Mouse (Mus musculus) neural tube, embryonic 15.5 days (tissue): ENCODE results near the gene Slc25a33. TPM values are rescaled to one million over a fixed set of nuclear protein-coding genes. Genes with fewer than 3 reads are reported as not detected.
"Not testable (repeated sequence)": the region's sequence is repeated elsewhere in the genome, so short reads cannot be mapped to it uniquely, and the experiment has no call there.

ENCODE experiments used
- ATAC-seq: fragments of 200-750 bp; cut with Nextera tagmentation; 2 replicates; pipeline ENCODE4 v1.8.0; 2017; ENCODE audit warnings: mild to moderate bottlenecking, moderate TSS enrichment, moderate library complexity; ENCODE audit not compliant: low FRiP score
- H3K27ac ChIP-seq: fragments of 300-500 bp; sonication (generic); replicated peaks from 2 replicates; pipeline ENCODE4 v1.5.1; 2015; ENCODE audit warnings: mild to moderate bottlenecking, inconsistent platforms
- H3K27me3 ChIP-seq: fragments of 300-500 bp; sonication (generic); replicated peaks from 2 replicates; pipeline ENCODE4 v1.6.1; 2015; ENCODE audit warnings: inconsistent platforms
- H3K36me3 ChIP-seq: fragments of 300-500 bp; sonication (generic); 2 replicates; pipeline ENCODE4 v1.6.1; 2015; ENCODE audit warnings: inconsistent platforms
- H3K4me1 ChIP-seq: fragments of 300-500 bp; sonication (generic); 2 replicates; pipeline ENCODE4 v1.6.1; 2015; ENCODE audit warnings: inconsistent platforms
- H3K4me2 ChIP-seq: fragments of 300-500 bp; sonication (generic); 2 replicates; pipeline ENCODE4 v1.6.1; 2015; ENCODE audit warnings: inconsistent platforms, mild to moderate bottlenecking, moderate library complexity
- H3K4me3 ChIP-seq: fragments of 300-500 bp; sonication (generic); replicated peaks from 2 replicates; pipeline ENCODE4 v1.5.1; 2015; ENCODE audit warnings: mild to moderate bottlenecking, inconsistent platforms
- H3K9ac ChIP-seq: fragments of 300-500 bp; sonication (generic); replicated peaks from 2 replicates; pipeline ENCODE4 v1.6.1; 2015; ENCODE audit warnings: mild to moderate bottlenecking, inconsistent platforms
- H3K9me3 ChIP-seq: fragments of 300-500 bp; sonication (generic); replicated peaks from 2 replicates; pipeline ENCODE4 v1.6.1; 2016; ENCODE audit warnings: inconsistent platforms
- WGBS: fragments of 180-500 bp; shearing (Covaris S2); methylation state at CpG from one replicate; pipeline ENCODE4 v1.1.7; 2015; ENCODE audit warnings: mixed read lengths; 5-methylcytosine and 5-hydroxymethylcytosine counted together
- polyA plus RNA-seq: library from polyadenylated mRNA; unstranded; fragments of >200 nt; fragmentation: Nextera tagmentation; extraction: Ambion mirVana; gene quantifications from 2 replicates; pipeline ENCODE4 v1.2.1, GENCODE M21; 2015

Gene Slc25a33
- polyA plus RNA-seq, 1 experiment from 2014 or later = 46.3 TPM

DNA sequence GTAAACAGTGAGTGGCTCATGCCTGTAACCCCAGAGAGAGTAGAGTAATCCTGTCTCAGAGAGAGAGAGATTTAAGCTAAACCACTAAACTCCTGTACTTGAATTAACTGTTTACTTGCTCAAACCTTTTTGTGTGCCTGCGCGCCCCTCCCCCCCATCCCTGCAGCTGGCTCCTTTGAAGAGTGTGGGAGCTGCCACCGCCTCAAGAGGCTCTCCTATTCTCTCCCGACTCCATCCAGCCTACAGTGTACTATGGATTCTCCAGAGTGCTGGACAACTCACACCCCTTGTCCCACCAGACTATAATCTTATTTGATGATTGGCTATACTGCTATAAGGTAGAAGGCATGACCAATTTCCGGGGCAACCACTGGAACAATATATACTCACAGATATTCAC lies 23.4 kb downstream of the Slc25a33 start:
- Histone ChIP-seq H3K9me3 (no peaks in the 10 kb centered on the region), H3K36me3 (peaks cover 19% of the 10 kb centered on the region), H3K4me1 (peaks cover 7% of the 10 kb centered on the region; the same call in 1 of the 2 replicates), H3K27me3 (no peaks in the 10 kb centered on the region), H3K4me2 (no peak overlapping the region), H3K9ac (no peak overlapping the region), H3K4me3 (no peak overlapping the region), H3K27ac (no peak overlapping the region)
- WGBS = 43% methylated on average over 5 of the region's 5 CpGs
- no peak for ATAC-seq

DNA sequence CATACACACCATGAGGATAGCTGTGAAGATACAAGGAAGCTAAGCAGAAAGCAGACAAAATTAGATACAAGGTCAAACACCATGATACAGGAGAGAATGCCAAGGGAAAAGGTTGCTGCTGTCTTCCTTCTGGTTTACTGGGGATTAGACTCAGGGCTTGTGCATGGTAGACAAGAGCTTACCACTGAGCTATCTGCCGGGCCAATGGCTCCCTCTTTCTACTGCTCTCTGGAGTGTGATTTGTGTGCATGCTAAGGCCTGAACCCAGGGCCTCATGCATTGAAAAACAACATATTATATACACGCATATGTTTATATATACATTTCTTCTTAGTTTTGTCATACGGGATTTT lies 24.4 kb downstream of the Slc25a33 start:
- H3K4me1 ChIP-seq, ATAC-seq, H3K27me3 ChIP-seq, H3K4me3 ChIP-seq, H3K27ac ChIP-seq, H3K9me3 ChIP-seq, H3K9ac ChIP-seq, H3K4me2 ChIP-seq: not testable (repeated sequence)
- peaks cover 22% of the 10 kb centered on the region for H3K36me3 ChIP-seq
- WGBS = 92% methylated on average over 3 of the region's 3 CpGs

DNA sequence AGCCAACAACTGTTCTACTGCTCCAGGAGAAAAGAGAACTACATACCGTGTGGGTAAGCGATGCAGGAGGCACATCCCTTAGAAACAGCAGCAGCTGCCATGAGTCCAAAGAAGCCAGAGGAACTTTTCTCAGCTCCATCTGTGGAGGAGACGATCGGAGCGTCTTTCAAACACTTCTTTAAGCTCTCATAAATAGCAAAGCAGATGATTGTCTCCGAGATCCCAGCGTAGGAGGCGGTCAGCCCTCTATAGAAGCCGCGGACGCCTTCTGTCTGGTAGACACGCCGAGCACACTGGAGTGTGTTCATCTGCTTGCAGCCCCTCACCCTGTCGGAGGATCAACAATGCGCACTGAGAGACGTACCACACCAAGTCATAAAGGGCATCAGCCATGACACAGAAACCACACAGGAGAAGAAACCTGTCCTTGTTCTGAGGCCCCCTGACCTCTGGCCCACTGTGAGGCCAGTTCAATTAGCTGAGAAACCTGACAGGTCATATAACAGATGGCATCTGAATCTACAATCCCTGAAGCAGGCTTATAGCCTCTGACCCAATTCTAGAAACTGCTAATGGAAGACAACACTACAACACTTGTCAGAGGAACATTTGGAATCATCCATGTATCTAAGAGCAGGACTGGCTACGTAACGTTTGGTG lies 24.9 kb downstream of the Slc25a33 start:
- no peak overlapping the region for H3K4me2 ChIP-seq

DNA sequence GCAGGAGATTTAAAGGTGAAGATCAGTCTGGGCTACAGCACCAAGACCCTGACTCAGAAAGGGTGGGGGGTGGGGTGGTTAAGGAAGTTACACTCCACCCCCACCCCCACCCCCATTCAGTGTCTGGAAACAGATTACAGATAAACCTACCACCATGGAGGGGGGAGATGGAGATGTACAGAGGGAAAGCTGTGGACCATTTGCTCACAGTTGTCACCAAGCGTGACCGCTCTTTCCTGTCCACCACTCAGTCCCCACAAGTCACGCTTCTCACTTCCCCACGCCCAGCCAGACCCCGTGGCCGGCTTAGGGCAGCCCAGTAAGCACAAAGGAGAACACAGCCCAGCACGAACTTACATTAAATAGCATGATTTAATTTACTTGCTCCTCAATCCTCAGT lies 30.0 kb downstream of the Slc25a33 start:
- H3K36me3 ChIP-seq = peaks cover 40% of the 10 kb centered on the region
- H3K4me1 ChIP-seq = no peaks in the 10 kb centered on the region
- no peak overlapping the region for H3K4me3 ChIP-seq
- H3K27me3 ChIP-seq = no peaks in the 10 kb centered on the region
- whole genome bisulfite sequencing = 91% methylated on average over 7 of the region's 7 CpGs
- no peak for ATAC-seq
- no peaks in the 10 kb centered on the region for H3K9me3 ChIP-seq
- no peak overlapping the region for H3K27ac ChIP-seq
- H3K9ac ChIP-seq = no peak overlapping the region
- no peak overlapping the region for H3K4me2 ChIP-seq

More for the DNA sequence above, 24.9 kb downstream of the Slc25a33 start:
- H3K4me3 ChIP-seq = no peak overlapping the region
- H3K27ac ChIP-seq = no peak overlapping the region
- H3K9ac ChIP-seq = no peak overlapping the region
- no peaks in the 10 kb centered on the region for H3K27me3 ChIP-seq
- H3K4me1 ChIP-seq = peaks cover 7% of the 10 kb centered on the region; the same call in 1 of the 2 replicates
- 84% methylated on average over 18 of the region's 18 CpGs for WGBS
- H3K36me3 ChIP-seq = peaks cover 27% of the 10 kb centered on the region
- H3K9me3 ChIP-seq = no peaks in the 10 kb centered on the region
- ATAC-seq = no peak

DNA sequence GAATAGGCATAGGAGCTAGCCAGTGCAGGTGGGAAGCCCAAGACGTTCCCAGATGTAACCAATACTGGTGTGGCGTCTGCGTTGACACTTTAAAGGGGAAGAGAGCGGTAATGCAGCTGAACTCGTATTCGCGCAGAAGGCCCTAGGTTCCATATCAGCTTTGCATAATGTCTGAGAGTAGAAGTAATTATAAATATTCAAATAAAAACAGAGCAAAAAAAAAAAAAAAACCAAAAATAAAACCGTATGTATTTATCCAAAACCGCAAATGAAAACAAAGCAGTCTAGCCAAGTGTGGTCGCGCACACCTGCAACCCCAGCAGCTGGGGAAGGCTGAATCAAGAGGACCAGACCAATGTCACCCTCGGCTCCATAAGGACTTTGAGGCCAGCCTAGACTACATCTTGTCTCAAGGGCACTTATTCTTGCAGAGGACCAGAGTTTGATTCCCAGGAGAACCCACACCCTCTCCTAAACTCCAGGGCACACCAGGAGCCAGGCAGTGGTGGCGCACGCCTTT lies 32.0 kb downstream of the Slc25a33 start:
- Histone ChIP-seq H3K4me2 (no peak overlapping the region), H3K4me1 (peaks cover 7% of the 10 kb centered on the region), H3K9ac (no peak overlapping the region), H3K36me3 (peaks cover 33% of the 10 kb centered on the region), H3K27me3 (no peaks in the 10 kb centered on the region), H3K9me3 (no peaks in the 10 kb centered on the region), H3K4me3 (no peak overlapping the region), H3K27ac (no peak overlapping the region)
- no peak for ATAC-seq
- 95% methylated on average over 14 of the region's 14 CpGs for WGBS

DNA sequence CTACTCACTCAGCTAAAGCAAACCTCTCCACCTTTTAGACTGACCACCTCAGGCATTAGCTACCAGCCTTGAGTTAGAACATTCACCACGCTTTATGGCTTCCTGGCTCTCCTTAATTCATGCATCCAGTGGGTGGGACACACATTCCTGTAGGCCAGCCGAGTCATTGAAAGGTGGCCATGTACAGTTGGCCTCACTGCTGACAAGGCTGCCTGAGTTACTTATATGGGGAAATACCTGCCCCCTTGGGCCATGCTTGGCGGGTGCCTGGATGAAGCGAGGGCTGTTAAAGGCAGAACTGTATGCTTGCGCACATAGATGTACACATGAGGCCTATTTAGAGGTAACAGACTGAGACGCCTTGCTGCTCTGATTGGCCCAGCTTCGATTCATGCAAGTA lies 33.8 kb downstream of the Slc25a33 start:
- H3K4me3 ChIP-seq = no peak overlapping the region
- H3K9me3 ChIP-seq = no peaks in the 10 kb centered on the region
- no peak for ATAC-seq
- peaks cover 27% of the 10 kb centered on the region for H3K36me3 ChIP-seq
- H3K4me2 ChIP-seq = no peak overlapping the region
- 75% methylated on average over 7 of the region's 7 CpGs for WGBS
- peaks cover 25% of the 10 kb centered on the region for H3K4me1 ChIP-seq
- H3K27ac ChIP-seq = no peak overlapping the region
- H3K27me3 ChIP-seq = no peaks in the 10 kb centered on the region
- H3K9ac ChIP-seq = no peak overlapping the region

DNA sequence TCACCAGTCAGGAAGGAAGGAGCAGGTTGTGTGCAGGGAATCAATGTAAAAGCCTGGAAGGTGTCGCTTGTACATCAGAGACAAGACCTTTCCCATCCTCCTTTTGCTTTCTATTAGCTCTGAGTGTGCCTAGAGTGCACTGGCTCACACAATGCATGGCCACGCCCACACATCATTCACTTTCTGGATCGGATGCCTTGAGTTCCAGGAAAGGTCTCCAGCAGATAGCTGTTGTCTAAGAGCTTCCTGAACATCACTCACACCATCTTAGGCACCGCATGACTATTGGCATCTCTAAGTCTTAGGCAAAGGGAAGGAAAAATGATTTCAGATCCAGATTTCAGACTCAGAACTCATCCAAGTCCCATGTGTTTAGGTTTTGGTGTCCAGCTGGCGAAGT lies 34.6 kb downstream of the Slc25a33 start:
- no peak for ATAC-seq
- Histone ChIP-seq H3K4me3 (no peak overlapping the region), H3K27ac (no peak overlapping the region), H3K4me2 (no peak overlapping the region), H3K4me1 (peaks cover 33% of the 10 kb centered on the region), H3K36me3 (peaks cover 22% of the 10 kb centered on the region), H3K9ac (no peak overlapping the region), H3K9me3 (no peaks in the 10 kb centered on the region), H3K27me3 (no peaks in the 10 kb centered on the region)
- 63% methylated on average over 5 of the region's 5 CpGs for WGBS

DNA sequence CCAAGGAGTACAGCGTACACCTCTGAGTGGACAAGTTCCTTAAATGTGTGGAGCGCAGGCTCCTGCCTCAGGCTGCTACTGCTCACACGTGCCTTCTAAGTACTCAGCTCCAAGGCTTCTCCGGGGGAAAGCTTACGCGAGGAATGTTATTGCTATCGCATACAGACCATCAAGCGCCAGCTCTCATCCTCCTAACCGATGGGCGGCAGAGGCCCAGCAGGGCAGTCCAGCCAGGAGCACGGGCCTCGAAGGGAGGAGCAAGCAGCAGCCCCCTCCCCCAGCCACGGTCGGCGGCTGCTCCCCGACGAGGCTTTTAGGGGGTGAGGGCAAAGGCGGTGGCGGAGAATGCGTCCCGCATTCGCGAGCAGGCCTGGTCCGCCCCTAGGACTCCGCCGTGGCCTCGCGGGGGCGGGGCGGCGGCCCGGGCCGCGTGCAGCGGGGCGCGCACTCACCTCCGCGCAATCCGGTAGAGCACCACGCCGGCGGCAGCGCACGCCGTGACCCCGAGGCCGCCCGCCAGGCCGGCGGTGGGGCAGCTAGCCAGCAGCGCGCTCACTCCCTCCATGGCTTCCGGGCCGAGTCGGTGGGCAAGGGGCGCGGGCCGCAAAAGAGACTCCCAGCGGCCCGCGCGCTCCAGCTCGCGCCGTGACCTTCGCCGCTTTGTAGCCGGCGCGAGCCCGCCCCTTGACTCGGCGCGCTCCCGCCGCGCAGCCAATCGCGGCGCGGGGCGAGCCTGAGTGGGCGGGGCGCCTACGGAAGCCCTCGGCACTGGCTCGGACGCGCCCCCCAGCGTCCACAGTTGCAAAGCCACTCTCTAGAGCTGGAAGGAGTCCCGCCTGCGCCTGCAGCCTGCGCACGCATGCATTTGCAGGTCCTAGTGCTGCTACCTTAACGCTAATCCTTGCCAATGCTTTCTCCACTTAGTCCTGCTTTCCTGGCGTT lies 36.4 kb downstream of the Slc25a33 start, which contains the start of gene Tmem201:
Tmem201 (minus strand) TSS at position 662 of the 942 bp plus-strand sequence.
- peak within 1 kb of the TSS; percentile 93 for H3K4me2 ChIP-seq
- H3K27me3 ChIP-seq = no peaks in the 10 kb centered on the region
- peak within 1 kb of the TSS; percentile 90 for H3K9ac ChIP-seq
- H3K4me3 ChIP-seq = peak within 1 kb of the TSS; percentile 95
- H3K9me3 ChIP-seq = no peaks in the 10 kb centered on the region
- H3K4me1 ChIP-seq = peaks cover 51% of the 10 kb centered on the region
- WGBS = under 1% methylated on average over 92 of the region's 97 CpGs
- peaks cover 8% of the 10 kb centered on the region for H3K36me3 ChIP-seq
- peak; percentile 92 for ATAC-seq
- H3K27ac ChIP-seq = peak within 1 kb of the TSS; percentile 85

DNA sequence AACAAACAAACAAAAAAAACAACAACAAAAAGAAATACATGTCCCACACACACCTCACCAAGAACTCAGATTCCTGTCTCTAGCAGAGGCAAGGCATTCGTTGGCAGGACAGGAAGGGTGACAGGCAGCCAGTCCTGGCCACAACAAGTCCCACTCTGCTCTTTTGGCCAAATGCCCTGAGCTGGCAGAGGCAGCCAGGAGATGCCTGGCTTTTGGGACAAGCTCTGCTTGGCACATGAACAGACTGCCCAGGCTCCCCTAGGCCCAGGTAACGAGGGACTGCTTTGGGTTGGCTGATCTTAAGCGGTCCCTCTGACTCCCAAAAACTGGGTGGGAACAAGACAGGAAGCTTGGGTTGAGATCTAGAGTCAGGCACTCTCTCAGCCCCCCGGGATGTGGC lies 37.5 kb downstream of the Slc25a33 start:
- Histone ChIP-seq H3K9me3 (no peaks in the 10 kb centered on the region), H3K36me3 (peaks cover 6% of the 10 kb centered on the region; the same call in 1 of the 2 replicates), H3K4me1 (peaks cover 60% of the 10 kb centered on the region), H3K4me3 (peak overlapping the region; percentile 95), H3K27me3 (no peaks in the 10 kb centered on the region), H3K4me2 (peak overlapping the region; percentile 93), H3K27ac (0 out of 2 replicates have a peak overlapping the region, but pooled peaks have one; percentile 85), H3K9ac (peak overlapping the region; percentile 90)
- WGBS = 42% methylated on average over 4 of the region's 4 CpGs
- no peak for ATAC-seq

DNA sequence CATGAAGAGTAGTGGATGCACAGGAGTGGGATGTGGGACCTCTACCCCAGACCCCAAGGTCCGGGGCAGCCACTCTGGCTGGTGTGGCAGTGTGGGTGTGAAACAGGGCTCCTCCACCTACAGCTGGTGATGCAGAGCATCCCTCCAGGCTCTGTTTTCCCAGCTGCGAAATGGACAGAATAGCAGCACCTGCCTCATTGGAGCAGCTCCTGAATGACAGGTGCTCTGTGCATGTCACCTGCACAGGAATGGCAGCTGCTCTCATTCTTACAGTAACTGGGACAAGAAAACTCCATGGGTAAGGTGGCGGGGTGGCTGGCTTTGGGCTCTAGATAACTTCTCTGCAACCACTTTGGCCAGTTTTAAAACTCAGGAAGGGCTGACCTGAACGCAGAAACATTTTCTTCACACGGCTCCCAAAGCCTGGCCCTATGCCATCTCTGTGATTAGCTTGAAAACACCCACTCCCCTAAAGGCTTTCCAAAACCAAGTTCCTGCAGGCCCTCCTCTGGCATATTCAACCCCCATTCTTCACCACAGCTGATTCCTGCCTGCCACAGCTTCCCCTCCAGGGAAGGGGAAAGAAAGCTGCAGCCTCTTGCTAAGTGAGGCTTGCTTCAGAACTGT lies 38.3 kb downstream of the Slc25a33 start:
- WGBS = 73% methylated on average over 5 of the region's 5 CpGs
- Histone ChIP-seq H3K27ac (no peak overlapping the region), H3K9me3 (no peaks in the 10 kb centered on the region), H3K4me3 (peak overlapping the region; percentile 95), H3K27me3 (no peaks in the 10 kb centered on the region), H3K4me1 (peaks cover 64% of the 10 kb centered on the region), H3K36me3 (peaks cover 7% of the 10 kb centered on the region), H3K9ac (no peak overlapping the region), H3K4me2 (peak overlapping the region; percentile 93)
- ATAC-seq = no peak

DNA sequence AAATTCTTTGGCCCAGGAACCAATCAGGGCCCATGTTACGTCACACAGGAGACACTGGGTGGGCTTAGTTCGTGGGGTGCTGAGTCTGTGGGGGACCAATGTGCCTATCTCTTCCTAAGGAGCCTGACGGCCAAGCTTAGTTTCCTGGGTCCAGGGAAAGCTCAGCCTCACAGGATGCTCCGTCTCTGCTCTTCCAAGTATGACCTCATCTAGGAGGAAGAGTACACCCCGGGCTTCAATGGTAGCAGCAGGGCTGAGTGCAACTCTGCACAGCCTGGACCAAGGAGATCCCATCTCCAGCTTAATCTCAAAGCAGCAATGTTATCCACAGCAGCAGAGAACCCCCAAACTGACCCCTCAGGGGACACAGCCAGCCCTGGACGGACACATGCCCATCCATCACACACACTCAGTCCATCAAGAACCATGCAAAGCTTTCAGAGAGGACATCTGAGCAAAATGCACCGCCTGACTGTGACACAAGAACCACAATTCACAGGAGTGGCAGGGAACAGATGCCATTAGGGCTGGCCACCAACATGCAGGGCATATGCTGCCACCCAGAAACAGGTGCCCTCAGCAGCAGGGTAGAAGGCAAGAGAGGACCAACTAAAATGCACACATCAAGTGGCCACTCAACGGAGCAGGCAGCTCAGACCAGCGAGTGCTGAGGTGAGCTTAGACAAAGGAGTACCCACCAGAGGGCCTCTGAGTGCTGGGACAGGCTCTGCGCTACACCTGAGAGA lies 39.2 kb downstream of the Slc25a33 start:
- Histone ChIP-seq H3K36me3 (peaks cover 13% of the 10 kb centered on the region), H3K27me3 (no peaks in the 10 kb centered on the region), H3K4me2 (peak overlapping the region; percentile 93), H3K9me3 (no peaks in the 10 kb centered on the region), H3K4me3 (no peak overlapping the region), H3K9ac (no peak overlapping the region), H3K4me1 (peaks cover 64% of the 10 kb centered on the region), H3K27ac (peak overlapping the region; percentile 76)
- WGBS = 80% methylated on average over 10 of the region's 10 CpGs
- ATAC-seq = no peak
